Comparison of ENCODE assay signal across 30 mouse cellular contexts in genomic region chr11:43346489-43346888, GRCm38 (mm10).
"Had no signal": no experiment of that assay in that cellular context is flagged by ENCODE, and none has a peak within 500 bp of the region (broad histone marks: within the 10 kb centered on the region; RNA-seq: fewer than 3 reads in every experiment).

No protein-coding gene starts in this region.

- H3K27ac ChIP-seq: limb, embryonic 10.5 days; limb, embryonic 12.5 days; limb, embryonic 13.5 days; limb, embryonic 15.5 days; liver, embryonic 12.5 days; liver, embryonic 13.5 days; liver, embryonic 14.5 days; liver, embryonic 15.5 days; lung, embryonic 15.5 days; macrophage; midbrain, embryonic 10.5 days; midbrain, embryonic 12.5 days; midbrain, embryonic 13.5 days; midbrain, embryonic 15.5 days; neural tube, embryonic 12.5 days had no signal

- ATAC-seq: liver, embryonic 12.5 days; liver, postnatal 0 days; midbrain, embryonic 13.5 days; midbrain, embryonic 15.5 days; midbrain, embryonic 16.5 days had no signal

- H3K9me3 ChIP-seq: limb, embryonic 10.5 days; limb, embryonic 12.5 days; limb, embryonic 13.5 days; limb, embryonic 15.5 days; liver, embryonic 12.5 days; liver, embryonic 13.5 days; liver, embryonic 15.5 days; lung, embryonic 15.5 days; megakaryocyte, embryonic 14.5 days; midbrain, embryonic 10.5 days; midbrain, embryonic 12.5 days; midbrain, embryonic 13.5 days; midbrain, embryonic 15.5 days; neural tube, embryonic 12.5 days had no signal

- H3K4me2 ChIP-seq: limb, embryonic 12.5 days; limb, embryonic 13.5 days; limb, embryonic 15.5 days; liver, embryonic 11.5 days; liver, embryonic 12.5 days; liver, embryonic 13.5 days; liver, embryonic 15.5 days; lung, embryonic 15.5 days; midbrain, embryonic 11.5 days; midbrain, embryonic 12.5 days; midbrain, embryonic 13.5 days; midbrain, embryonic 15.5 days; neural tube, embryonic 12.5 days had no signal

- H3K4me1 ChIP-seq: limb, embryonic 10.5 days; limb, embryonic 12.5 days; limb, embryonic 13.5 days; limb, embryonic 15.5 days; liver, embryonic 12.5 days; liver, embryonic 13.5 days; liver, embryonic 15.5 days; lung, embryonic 15.5 days had no signal

- DNase-seq: left cerebral cortex, postnatal 4 days; liver; liver, embryonic 13.5 days; liver, postnatal 0 days; lung, adult 18-20 months; lung, adult 2 months; lung, postnatal 10 days; lung, postnatal 14 days; lung, postnatal 36 days; lung, postnatal 4 days; midbrain, embryonic 14.5 days had no signal

- H3K36me3 ChIP-seq: limb, embryonic 10.5 days; limb, embryonic 12.5 days; limb, embryonic 13.5 days; limb, embryonic 15.5 days; liver, embryonic 12.5 days; liver, embryonic 13.5 days; liver, embryonic 15.5 days; lung, embryonic 15.5 days; midbrain, embryonic 10.5 days; midbrain, embryonic 12.5 days; midbrain, embryonic 13.5 days; midbrain, embryonic 15.5 days; neural tube, embryonic 12.5 days had no signal

- H3K9ac ChIP-seq: limb, embryonic 12.5 days; limb, embryonic 13.5 days; limb, embryonic 15.5 days; liver, embryonic 12.5 days; liver, embryonic 13.5 days; liver, embryonic 14.5 days; liver, embryonic 15.5 days; liver, postnatal 0 days; lung, embryonic 15.5 days; midbrain, embryonic 12.5 days; midbrain, embryonic 13.5 days; midbrain, embryonic 15.5 days; neural tube, embryonic 12.5 days had no signal

- H3K27me3 ChIP-seq: limb, embryonic 15.5 days; liver, embryonic 12.5 days; liver, embryonic 13.5 days; liver, embryonic 15.5 days; lung, embryonic 15.5 days; midbrain, embryonic 12.5 days; midbrain, embryonic 13.5 days; midbrain, embryonic 15.5 days; neural tube, embryonic 12.5 days had no signal

- H3K4me3 ChIP-seq: limb, embryonic 10.5 days; limb, embryonic 12.5 days; limb, embryonic 13.5 days; limb, embryonic 15.5 days; liver, embryonic 12.5 days; liver, embryonic 13.5 days; liver, embryonic 15.5 days; lung, embryonic 15.5 days; megakaryocyte, embryonic 14.5 days; midbrain, embryonic 10.5 days; midbrain, embryonic 12.5 days; midbrain, embryonic 13.5 days; midbrain, embryonic 15.5 days; myocyte; neural tube, embryonic 12.5 days had no signal
